Mouse (Mus musculus) cortical plate, adult 2 months (tissue): ENCODE results near the gene Dclk1. TPM values are rescaled to one million over a fixed set of nuclear protein-coding genes. Genes with fewer than 3 reads are reported as not detected.
A peak's percentile ranks its signal among the peaks of the same experiment; 100 is the strongest.

ENCODE experiments used
- H3K27ac ChIP-seq: fragments of 200-500 bp; 2 replicates; pipeline ENCODE4 v1.5.1; 2012; ENCODE audit warnings: low read length, control low read depth, inconsistent platforms; ENCODE audit not compliant: insufficient read depth
- H3K4me1 ChIP-seq: fragments of 200-500 bp; 2 replicates; pipeline ENCODE4 v1.6.1; 2011; ENCODE audit warnings: low read length; ENCODE audit not compliant: control insufficient read depth, insufficient read depth
- H3K4me3 ChIP-seq: fragments of 200-500 bp; 2 replicates; pipeline ENCODE4 v1.5.1; 2011; ENCODE audit warnings: mild to moderate bottlenecking, low read length, control low read depth; ENCODE audit not compliant: insufficient read depth
- CTCF ChIP-seq: fragments of 200-500 bp; IDR thresholded peaks from 2 replicates; pipeline ENCODE4 v1.5.1; 2011; ENCODE audit warnings: mild to moderate bottlenecking, control low read depth, low read length; ENCODE audit not compliant: insufficient read depth; ENCODE audit errors: extremely low read depth
- POLR2A ChIP-seq: fragments of 200-500 bp; IDR thresholded peaks from 2 replicates; pipeline ENCODE4 v1.6.1; 2011; ENCODE audit warnings: mild to moderate bottlenecking, low read length, control low read depth; ENCODE audit not compliant: insufficient read depth; ENCODE audit errors: extremely low read depth
- polyA plus RNA-seq: library from polyadenylated mRNA; depleted of rRNA; stranded (reverse); fragments of >200 nt; gene quantifications from 2 replicates; pipeline ENCODE4 v1.2.3, GENCODE M21; 2012; rRNA removed

Gene Dclk1
- polyA plus RNA-seq, 1 experiment = 333 TPM

- H3K4me3 ChIP-seq = no peak overlapping the region
- no peak overlapping the region for H3K27ac ChIP-seq
- TF ChIP-seq POLR2A (no peak), CTCF (no peak)
- no peaks in the 10 kb centered on the region for H3K4me1 ChIP-seq
Observed at GRCm38 (mm10) chr3:55558570-55558969, 316.4 kb downstream of the Dclk1 start.

DNA sequence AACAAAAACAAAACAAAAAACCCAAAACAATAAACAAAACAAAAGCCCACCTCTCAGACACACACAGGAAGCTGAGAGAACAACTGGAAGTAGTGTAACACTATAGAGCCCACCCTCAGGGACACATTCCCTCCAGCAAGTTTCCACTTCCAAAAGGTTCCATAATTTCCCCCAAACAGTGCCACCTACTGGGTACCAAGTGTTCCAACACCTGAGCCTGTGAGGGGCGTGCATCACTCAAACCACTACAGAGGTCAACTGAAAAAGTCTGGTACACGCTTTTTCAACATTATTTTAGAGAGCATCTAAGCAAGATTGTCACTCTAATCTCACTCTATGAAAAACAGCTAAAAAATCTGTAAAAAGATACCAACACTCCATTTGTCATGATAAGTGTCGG is 325.3 kb downstream of the Dclk1 start:
- TF ChIP-seq POLR2A (no peak), CTCF (0 out of 2 replicates have a peak, but pooled peaks have one; percentile 6)
- H3K27ac ChIP-seq = no peak overlapping the region
- peaks cover 8% of the 10 kb centered on the region for H3K4me1 ChIP-seq
- no peak overlapping the region for H3K4me3 ChIP-seq

DNA sequence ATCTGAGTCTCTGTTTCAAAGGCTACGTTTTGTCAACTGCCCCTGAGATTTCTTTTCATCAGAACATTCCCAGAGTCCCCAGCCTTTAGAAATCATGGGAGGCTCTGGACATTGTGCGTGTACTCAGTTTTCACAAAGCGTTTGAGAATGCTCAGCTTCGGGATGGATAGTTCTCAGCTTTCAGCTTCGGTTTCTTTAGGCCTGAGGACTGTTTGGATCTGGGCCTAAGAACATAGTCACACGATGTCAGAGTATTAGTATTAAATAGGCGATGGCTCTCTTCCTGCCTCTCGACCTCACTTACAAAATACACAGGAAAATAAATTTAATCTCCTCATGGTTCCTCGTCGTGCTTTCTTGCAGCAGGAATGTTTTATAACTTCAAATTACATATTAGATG is 327.4 kb downstream of the Dclk1 start:
- no peak overlapping the region for H3K4me3 ChIP-seq
- H3K27ac ChIP-seq = no peak overlapping the region
- TF ChIP-seq POLR2A = no peak
- no peak for TF ChIP-seq CTCF
- H3K4me1 ChIP-seq = peaks cover 8% of the 10 kb centered on the region

GRCm38 (mm10) chr3:55571034-55571433 is 328.9 kb downstream of the Dclk1 start:
- H3K4me1 ChIP-seq = peaks cover 8% of the 10 kb centered on the region
- H3K4me3 ChIP-seq = no peak overlapping the region
- H3K27ac ChIP-seq = peak overlapping the region; percentile 8; the same call in 1 of the 2 replicates
- TF ChIP-seq POLR2A (no peak), CTCF (no peak)

- peaks cover 8% of the 10 kb centered on the region for H3K4me1 ChIP-seq
- H3K27ac ChIP-seq = peak overlapping the region; percentile 96
- TF ChIP-seq POLR2A = no peak
- no peak overlapping the region for H3K4me3 ChIP-seq
Observed at GRCm38 (mm10) chr3:55571552-55572296, 329.6 kb downstream of the Dclk1 start.

DNA sequence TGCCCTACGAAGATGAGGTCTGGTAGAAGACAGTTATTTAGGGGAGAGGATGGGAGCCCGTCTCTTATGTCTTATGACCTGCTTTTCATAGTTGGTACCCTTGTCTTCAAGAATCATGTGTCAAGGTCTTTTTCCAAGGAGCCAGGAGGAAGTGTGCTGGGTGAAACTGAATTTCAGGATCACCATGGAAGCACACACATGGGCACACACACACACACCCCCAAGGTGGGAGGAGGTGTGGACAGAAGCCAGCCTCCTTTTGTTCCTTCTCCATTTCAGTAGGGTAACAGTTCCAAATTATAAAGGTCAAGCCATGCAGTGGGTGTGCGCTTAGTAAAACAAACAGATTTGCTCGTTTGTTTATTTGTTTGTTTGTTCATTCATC is 330.1 kb downstream of the Dclk1 start:
- no peak overlapping the region for H3K4me3 ChIP-seq
- peak overlapping the region; percentile 96 for H3K27ac ChIP-seq
- TF ChIP-seq CTCF (no peak), POLR2A (no peak)
- H3K4me1 ChIP-seq = peaks cover 8% of the 10 kb centered on the region

DNA sequence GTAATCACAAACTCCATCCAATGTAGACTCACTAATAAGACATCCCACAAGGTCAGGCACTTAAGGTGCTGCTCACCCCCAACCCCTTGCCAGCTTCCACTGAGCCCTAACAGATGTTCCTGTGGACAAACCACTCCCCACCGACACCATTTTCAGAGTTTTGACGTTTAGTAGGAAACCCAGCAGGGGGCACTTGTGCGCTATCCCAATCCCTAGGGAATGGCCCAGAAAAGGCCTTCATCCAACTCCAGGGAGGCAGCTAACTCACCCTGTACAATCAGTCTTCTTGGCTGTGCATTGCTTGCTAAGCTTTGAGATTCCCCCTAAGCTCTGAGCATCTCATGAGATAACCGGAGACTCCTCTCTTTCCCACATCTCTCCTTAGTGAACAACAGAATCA is 331.8 kb downstream of the Dclk1 start:
- Histone ChIP-seq H3K4me3 (no peak overlapping the region), H3K27ac (no peak overlapping the region), H3K4me1 (peaks cover 8% of the 10 kb centered on the region)
- TF ChIP-seq POLR2A (no peak), CTCF (peak; percentile 57)

- TF ChIP-seq CTCF (no peak), POLR2A (no peak)
- Histone ChIP-seq H3K4me1 (no peaks in the 10 kb centered on the region), H3K4me3 (no peak overlapping the region), H3K27ac (no peak overlapping the region)
Observed at GRCm38 (mm10) chr3:55587434-55587971, 345.3 kb downstream of the Dclk1 start.

- H3K4me1 ChIP-seq = no peaks in the 10 kb centered on the region
- H3K27ac ChIP-seq = no peak overlapping the region
- TF ChIP-seq POLR2A = no peak
- no peak for TF ChIP-seq CTCF
- no peak overlapping the region for H3K4me3 ChIP-seq
Observed at GRCm38 (mm10) chr3:55587972-55588946, 346.1 kb downstream of the Dclk1 start.

Other genes starting within 250 kb of the Dclk1 start
- 1.8 and 2.8 TPM in 2 replicates for gene Ccna1, start 186.9 kb upstream of the Dclk1 start, polyA plus RNA-seq
- gene Spg20, start 130.3 kb upstream of the Dclk1 start, polyA plus RNA-seq = 19.5 and 20.2 TPM in 2 replicates
- 0.19 and 0.21 TPM in 2 replicates for gene Ccdc169, start 105.0 kb upstream of the Dclk1 start, polyA plus RNA-seq
- gene Sohlh2, start 60.3 kb upstream of the Dclk1 start, polyA plus RNA-seq = not detected in 2 replicates
- gene Gm21954, start 229.8 kb downstream of the Dclk1 start, polyA plus RNA-seq = not detected in 2 replicates